Comparison of ENCODE assay signal across 7 mouse cellular contexts in the genomic region with DNA sequence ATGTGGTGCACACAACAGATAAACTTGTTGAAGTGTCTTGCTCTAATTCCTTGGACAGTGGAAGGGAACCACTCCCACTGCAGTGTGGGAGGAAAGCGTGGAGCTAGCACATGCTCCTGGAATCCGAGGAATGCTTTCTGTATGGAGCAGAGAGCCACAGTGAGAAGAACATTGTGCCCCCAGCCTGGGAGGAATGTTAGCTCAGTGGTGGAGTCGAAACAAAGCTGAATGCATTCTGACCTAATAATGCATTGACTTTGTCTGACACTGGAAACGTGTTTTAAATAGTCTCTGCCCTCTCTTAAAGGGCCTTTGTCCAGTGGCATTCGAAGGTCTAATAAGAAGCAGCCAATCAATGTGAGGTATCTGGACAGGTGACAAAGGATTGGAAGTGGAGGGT.
DNase-seq lines count a peak whose midpoint lies in the region; ATAC-seq and TF ChIP-seq lines count a peak whose summit lies in the region.

No protein-coding gene starts in this region.

- 15% methylated on average over 5 of the region's 5 CpGs for WGBS in lung, postnatal 0 days

- H3K4me2 ChIP-seq in lung, postnatal 0 days (replicated peaks; ENCODE audit: low read depth, low read length), result no peak overlapping the region

- intact Hi-C loops in heart, postnatal 14 days (cut with DNase I), result no loop called here

- TF ChIP-seq EP300 in lung, postnatal 0 days (IDR thresholded peaks at IDR 0.05), result peak; percentile 87

- TF ChIP-seq CTCF in lung, postnatal 0 days (IDR thresholded peaks at IDR 0.05), result no peak

- H3K4me1 ChIP-seq in lung, postnatal 0 days (ENCODE audit: insufficient read depth, low read depth, low read length), result no peaks in the 10 kb centered on the region

- peak overlapping the region; percentile 0; the same call in 1 of the 2 replicates for H3K27ac ChIP-seq in lung, postnatal 0 days (ENCODE audit: low read length)

- peak; percentile 96 for ATAC-seq in lung, postnatal 0 days
- no peak for ATAC-seq in CD4-positive, CD25-positive, alpha-beta regulatory T cell, adult 4 months

- no peak overlapping the region for H3K4me3 ChIP-seq in lung, postnatal 0 days (ENCODE audit: low read depth, low read length)

- DNase-seq in 3T3-L1 (ENCODE audit: low read depth, low spot score) (peak; percentile 83), R1 (ENCODE audit: low read depth, low spot score) (peak; percentile 81)
- peak; percentile 20 to 47 for DNase-seq in heart, postnatal 14 days
- peak; percentile 70 for DNase-seq in lung, postnatal 0 days (ENCODE audit: low spot score)
- no peak for DNase-seq in right cerebral cortex, postnatal 14 days
- no peak for DNase-seq in cerebellum, postnatal 25 days

- no peak overlapping the region for H3K9ac ChIP-seq in lung, postnatal 0 days (replicated peaks; ENCODE audit: low read depth)

- no peaks in the 10 kb centered on the region for H3K36me3 ChIP-seq in lung, postnatal 0 days (ENCODE audit: insufficient read depth, low read length)

- no peaks in the 10 kb centered on the region for H3K27me3 ChIP-seq in lung, postnatal 0 days (replicated peaks; ENCODE audit: insufficient read depth, low read length)

- H3K9me3 ChIP-seq in lung, postnatal 0 days (ENCODE audit: low read length), result no peaks in the 10 kb centered on the region

Comparison
In these comparisons a context has a peak if more than half of its experiments do, and no peak if none do; other contexts are left out.
1. DNase-seq: peak in 3T3-L1 (single experiment), R1 (single experiment), heart, postnatal 14 days (2 of 2) and lung, postnatal 0 days (single experiment); none in right cerebral cortex, postnatal 14 days (single experiment) and cerebellum, postnatal 25 days (0 of 2).